Mouse (Mus musculus) cerebellum, postnatal 4 days (tissue): ENCODE measurements at regions not wholly inside any gene's neighbourhood (a gene's known extent, or its start where the extent isn't known, plus 50 kb on each side); places are given as distances from the start of the nearest gene placed in this dataset.

Experiments
- DNase-seq, 2 experiments: peaks; one replicate each; pipeline ENCODE4 v3.0.0; 2022; ENCODE audit warnings: low spot score in 2 of 2, mixed read lengths in 1 of 2

DNA sequence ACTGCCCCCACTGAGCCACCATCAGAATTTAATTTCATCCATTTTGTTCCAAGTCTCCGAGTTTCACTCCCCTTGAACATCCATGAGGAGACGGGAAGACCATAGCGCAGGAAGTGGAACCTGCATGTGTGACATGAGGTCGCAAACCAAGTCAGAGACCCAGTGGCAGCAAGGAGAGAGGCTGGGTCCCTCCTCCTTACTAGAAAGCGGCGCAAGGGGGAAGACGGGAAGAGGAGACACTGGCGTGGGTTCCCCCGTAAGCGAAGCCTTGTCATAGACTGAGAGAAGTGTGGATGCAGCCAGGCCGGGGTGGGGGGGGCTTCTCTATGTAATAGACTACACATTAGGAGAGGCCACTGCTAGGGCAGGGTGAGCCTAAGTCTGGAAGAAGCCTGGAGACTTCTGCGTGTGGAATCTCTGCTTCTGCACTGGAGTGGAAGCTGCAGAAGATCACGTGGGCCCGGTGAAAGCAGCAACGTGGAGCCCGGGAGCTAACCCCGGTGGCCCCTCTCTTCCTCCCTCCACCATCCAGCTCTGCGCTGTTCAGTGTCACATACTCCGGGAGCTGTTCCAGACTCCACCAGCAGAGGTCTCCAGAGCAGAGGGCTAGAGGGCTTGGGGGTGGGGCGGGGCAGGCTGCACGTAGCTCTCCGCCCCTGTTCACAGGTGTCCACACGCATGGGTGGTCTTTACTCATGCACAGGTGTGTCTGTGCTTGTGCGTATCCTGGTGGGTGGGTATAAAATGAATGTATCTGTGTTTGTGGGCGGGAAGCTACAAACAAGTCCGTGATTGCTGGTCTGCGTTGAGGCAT lies 159.4 kb downstream of the Zfp36l2 start:
- DNase-seq: peak; percentile 82 to 90

DNA sequence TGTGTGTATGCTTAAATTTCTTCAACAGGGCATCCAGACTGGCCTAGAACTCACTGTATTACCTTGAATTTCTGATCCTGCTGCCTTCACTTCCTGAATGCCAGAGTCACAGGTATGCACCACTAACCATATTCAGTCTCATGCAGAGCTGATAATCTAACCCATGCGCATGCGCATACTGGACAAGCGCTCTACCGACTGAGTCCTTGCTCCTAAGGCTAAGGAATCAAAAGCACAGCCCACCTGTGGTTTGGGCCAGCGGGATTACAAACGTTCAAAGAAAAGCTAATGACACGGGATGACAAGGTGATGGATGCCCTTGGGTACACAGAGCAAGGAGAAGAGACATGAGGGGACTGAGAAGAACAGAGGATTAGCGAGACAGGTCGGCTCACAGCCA lies 160.5 kb downstream of the Zfp36l2 start:
- DNase-seq: no peak

DNA sequence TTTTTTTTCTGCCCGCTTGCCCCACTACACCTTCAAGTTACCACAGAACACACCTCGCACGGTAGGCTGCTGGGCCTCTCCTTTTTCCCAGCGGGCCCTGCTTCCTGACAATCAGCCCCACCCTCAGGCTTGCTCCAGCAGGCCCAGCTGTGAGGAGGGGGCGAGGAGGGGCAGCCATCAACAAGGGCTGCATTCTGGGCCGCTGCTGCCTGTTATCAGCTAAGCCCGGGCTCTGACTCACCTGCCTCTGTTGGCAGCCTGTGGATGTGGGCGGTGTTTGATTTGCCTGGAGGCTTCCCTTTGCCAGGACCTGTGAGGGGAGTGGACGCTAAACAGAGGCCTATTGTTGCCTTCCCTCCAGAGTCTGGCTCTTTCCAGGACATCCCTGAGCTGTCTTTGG lies 161.6 kb downstream of the Zfp36l2 start:
- DNase-seq: no peak

DNA sequence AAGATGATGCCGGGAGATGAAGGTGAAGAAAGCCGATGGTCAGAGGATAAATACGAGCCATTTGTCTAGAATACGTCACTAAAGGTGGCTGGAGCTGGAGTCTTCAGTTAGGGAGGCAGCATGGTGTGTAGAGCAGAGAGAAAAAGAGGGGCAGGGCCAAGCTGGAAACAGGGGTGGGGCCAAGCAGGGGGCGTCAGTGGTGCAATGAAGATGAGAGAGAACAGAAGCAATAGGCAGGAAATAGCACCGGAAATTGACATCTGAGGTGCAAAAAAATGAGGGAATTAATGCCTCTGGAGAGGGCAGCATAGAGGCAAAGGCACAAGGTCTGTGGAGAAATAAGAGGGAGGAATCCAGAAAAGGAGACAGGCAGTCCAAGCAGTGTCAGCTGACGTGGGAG lies 165.4 kb downstream of the Zfp36l2 start:
- DNase-seq: no peak

DNA sequence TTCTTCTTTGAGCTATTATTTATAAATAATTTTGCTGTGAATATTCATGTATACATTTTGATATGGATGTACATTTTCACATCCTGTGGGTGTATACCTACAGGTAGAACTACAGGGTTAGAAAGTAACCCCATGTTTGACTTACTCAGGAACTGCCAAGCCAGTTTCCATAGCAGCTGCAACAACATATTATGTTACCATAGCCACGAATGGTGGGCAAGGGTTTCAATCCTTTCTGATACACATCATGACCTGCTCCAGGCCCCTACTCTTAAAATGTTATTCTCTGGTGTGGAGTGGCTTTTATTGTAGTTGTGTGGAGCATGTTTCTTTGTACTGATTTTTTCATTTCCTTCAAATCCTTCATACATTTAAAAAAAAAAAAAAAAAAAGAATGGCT lies 168.9 kb downstream of the Zfp36l2 start:
- DNase-seq: no peak

DNA sequence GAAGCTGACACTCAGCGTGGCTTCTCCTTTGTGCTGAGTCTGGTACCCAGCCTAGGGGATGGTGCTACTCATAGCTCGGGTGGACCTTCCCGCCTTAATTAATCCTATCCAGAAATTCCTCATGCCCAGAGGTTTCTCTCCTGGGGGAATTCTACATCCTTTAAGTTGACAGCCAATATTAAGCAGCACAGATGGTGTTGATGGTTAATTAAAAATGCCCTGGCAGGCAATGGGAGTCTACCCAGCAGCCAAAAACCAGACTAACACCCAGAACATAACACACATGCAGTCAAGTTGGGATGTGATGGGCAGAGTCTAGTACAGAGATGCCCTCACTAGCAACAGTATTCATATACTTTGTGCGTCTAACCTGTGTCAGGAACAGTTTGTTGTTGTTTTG lies 169.9 kb downstream of the Zfp36l2 start:
- DNase-seq: no peak

DNA sequence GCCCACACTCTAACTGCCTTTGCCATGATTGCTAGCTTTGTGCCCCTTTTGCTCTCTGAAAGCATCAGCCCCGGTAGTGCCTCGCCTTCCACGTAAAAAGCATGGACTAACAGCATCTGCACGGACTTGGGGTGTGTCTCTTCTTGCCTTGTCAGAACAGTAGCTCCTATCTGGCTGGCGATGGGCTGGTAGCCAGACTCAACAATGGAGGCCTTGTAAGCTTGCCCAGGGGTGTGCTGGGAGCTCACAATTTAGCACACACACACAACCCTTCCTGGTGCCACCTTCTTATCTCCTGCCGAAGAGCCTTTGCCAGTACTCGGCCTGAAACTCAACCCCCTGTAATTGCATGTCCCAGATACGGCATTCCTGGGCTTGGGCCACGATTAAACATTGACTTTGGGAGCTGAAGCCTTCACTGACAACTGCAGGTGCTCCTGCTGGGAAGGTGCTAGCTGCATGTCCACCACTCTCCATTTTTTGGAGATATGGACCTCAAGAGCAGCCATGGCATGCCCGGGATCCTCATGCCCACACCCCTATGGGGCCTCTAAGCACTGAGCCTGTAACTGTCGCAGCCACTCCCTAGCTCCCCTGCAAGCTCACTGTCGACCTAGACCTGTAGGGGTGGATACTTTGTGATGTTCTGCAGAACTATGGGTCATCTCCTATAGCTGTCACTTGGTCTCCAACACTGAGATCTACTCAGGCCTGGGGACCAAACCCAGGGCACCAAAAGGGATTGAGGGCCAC lies 166.7 kb upstream of the Haao start:
- no peak for DNase-seq

DNA sequence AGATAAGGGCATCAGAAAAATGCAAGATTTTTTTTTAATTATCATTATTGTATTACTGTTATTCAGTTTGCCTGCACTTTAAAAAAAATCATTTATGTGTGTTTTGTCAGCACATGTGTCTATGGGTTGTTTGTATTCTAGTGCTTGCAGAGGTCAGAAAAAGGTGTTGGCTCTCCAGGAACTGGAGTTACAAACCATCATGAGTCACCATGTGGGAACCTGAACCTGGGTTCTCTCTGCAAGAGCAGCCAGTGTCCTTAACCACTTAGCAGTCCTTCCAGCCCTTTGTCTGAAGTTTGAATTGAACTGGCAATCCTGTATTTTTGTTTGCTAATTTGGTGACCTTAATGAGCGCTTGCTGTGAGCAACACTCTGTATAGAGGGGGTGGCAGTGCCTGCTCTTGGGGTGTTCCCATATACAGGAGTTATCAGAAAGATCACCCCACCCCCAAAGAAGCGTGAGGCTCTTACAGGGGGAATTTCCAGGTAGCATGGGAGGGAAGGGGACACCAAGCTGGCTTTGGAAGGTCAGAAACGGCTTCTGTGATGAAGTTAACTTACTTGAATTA lies 162.8 kb upstream of the Haao start:
- no peak for DNase-seq

DNA sequence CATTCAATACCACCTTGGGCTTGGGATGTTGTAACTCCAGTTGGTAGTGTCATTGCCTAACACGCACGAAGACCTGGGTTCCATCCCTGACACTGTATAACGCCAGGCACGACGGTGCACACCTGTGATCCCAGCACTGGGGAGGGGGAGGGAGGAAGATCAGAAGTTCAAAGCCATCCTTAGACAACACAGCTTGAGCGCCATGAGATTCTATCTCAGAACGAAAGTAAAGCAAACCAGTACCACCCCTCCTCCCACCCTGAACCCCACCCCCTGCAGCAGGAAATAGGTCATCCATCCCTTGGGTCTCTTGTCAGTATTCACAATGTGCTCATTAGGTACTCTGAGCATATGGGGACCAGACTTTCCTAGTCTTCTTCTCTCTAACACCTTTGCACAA lies 162.2 kb upstream of the Haao start:
- DNase-seq: no peak

DNA sequence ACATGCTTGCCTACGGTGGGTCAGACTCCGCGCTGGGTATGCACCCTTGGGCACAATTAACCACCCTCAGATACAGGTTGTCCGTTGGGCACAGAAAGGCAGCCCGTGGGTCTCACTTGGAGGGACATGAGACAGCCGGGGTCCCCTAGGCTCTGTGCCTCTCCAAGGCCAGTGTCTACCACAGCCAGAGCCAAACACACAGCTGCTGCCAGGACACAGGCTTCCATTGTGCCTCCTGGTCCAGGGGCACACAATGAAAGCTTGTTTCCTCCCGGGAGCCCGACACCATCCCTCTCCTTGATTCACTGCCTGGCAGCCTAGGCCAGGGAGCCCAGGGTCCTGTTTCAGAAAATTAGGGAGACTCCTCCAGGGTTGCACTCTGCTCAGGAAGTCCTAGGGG lies 161.4 kb upstream of the Haao start:
- peak in 1 of 2 experiments; percentile 16 for DNase-seq

DNA sequence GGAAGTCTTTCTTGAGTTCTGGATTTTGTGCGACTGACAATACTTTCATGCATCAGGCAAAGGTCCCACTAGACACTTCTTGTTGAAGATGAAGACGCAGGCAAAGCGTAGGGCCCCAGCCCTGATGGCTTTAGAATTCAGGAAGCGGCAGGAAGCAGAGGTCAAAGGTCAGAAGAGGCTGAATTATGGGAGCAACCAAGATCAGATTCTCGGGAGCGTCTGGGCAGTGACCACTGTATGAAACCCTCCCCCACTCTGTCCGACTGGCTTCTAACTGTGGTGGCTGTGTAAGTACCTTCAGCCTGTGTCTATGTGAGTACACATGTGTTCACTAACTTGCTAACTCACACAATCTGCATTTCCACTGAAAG lies 160.9 kb upstream of the Haao start:
- DNase-seq: no peak

DNA sequence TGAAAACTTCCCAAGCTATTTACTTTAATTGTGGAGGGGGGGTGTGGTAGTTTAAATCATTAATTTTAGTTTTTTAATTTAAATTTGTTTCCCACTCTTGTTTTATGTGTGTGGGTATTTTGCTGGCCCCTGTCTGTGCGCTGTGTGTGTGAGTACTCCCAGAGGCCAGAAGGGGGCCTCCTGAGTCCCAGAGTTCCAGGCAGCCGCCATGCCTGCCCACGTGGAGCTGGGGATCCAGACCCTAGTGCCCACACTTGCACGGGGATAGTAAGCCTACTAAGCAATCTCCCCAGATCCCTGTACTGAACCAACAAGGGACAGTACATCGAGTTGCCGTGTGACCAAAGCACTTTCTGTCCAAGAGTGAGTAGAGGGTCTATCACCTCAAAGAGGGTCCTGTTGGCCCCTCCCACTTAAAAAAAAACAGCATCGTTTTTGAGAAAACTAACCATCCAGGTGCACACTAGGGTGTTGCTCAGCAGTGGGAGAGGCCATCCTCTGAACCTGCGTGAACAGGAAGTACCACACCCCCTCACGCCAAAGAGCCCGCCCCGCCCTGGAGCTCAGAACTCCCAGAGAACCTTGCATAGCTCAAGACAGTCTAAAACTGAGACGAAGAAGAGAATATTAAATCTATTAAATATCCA lies 160.4 kb upstream of the Haao start:
- no peak for DNase-seq

DNA sequence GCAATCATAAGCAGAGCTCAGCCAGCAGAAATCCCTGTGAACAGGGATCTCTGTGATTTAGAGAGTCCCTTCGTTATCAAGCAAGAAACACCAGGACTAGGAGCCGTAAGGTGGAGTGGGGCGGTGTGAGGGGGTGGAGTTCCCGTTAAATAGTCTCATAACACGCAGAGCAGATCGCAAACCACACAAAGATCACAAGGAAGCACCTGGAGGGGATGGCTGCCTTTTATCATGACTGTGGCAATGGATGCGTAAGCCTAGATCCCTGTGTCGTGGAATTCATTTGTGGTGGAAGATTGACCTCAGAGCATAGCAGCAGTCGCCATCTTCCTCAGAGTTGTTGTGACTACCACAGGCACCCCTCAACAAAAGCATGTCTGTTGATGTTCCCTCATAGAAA lies 159.0 kb upstream of the Haao start:
- DNase-seq: no peak

DNA sequence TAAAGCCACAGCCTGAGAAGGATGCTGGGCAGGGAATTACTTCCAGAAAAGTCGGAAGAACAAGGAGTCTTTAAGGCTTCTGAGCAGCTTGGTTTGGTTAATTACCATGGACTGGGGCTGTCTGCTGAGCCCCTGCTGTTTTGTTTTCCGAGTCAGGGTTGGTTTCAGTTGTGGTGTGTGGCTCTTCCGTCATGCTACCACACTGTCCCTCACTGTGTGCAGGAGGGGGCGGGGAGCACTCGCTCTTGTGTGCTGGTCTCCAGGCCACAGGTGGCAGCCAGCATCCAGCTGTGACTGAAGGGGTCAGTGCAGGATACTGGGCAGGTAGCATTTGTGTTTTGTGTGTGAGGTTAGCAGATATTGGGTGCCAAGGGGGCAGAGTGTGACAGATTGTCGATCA lies 156.5 kb upstream of the Haao start:
- DNase-seq: no peak

DNA sequence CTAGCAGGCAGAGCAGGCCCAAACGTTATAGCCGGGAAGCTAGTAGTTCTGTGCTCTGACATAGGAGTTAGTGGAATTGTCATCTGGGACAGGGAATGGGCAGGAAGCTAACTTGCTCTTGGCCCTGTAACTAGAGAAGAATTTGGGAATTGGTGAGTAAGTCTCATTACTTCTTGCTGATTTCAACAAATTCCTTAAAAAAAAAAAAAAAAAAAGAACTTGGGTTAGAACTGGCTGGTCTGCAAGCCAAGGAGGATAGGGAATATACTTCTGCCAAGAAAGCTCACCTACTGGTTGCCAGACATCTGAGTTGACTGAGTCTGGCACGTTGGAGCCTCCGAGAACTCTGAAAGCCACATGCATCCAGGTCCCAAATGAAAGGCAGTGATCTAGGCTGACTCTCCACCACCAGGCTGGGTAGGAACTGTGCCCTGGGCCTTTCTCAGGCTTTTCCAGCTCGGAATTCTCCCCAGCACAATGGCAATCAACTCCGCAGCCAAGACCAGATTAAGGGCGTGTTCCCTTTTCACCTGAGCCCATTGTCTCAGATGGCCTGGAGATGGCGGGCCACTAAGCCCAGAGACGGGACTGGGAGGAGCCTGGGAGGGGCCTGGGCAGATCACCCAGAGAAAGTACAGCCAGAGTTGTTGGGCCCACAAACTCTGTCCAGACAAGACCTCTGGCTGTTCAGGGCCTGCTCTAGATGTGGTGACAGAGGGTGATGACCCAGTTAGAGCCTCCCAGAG lies 155.9 kb upstream of the Haao start:
- DNase-seq: no peak

DNA sequence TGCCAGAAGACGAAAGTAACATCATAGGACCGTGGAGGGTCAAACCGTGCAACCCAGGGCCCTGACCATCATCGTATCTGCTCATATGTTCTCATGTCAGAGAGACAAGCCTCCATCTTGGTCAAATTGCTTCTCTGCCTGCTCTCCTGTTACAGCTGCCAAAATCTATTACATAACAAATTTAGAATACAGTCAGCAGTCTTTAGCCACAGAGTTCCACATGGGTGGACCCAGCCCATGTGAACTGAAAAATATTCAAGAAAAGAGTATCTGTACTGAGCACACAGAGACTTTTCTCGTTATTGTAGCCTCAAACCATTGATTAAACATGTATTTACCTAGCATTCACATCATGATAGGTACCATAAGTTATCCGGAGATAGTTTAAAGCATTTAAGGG lies 155.2 kb upstream of the Haao start:
- DNase-seq: no peak

DNA sequence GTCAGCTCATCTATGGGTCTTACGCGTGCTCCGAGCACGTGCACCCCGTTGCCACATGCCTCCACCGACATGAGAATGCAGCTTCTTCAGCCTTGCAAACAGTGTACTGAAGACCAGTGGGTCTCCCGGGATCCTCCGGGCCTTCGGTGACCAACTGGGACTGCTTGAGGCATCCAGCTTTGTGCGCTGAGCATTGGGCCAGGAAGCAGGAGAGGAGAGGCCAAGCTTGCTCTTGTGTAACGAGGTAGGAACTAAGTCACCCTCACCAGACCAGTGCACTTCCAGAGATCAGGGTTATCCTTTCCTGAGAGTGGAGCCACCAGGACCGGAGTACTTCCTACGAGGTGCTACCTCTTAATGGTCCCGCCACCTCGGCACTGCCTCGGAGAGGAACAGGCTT lies 154.6 kb upstream of the Haao start:
- DNase-seq: no peak

DNA sequence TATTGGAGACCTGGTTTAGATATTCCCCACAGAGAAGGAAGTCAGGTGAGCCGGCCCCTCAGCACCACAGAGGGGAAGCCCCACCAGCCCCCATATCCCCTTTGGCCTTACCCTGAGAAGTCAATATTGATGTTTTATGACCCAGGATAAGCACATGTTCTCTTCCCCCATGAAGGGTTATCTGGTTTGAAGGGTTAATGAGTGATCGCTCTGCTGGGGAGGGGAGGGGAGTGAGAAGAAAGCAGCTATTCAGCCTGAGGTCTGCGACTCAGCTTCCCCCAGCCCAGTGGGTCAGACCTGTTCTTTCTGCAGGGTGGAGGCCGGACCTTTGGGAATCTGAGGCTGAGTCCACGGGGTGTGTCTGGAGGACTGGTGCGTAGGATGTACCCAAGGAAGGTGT lies 152.4 kb upstream of the Haao start:
- DNase-seq: no peak

DNA sequence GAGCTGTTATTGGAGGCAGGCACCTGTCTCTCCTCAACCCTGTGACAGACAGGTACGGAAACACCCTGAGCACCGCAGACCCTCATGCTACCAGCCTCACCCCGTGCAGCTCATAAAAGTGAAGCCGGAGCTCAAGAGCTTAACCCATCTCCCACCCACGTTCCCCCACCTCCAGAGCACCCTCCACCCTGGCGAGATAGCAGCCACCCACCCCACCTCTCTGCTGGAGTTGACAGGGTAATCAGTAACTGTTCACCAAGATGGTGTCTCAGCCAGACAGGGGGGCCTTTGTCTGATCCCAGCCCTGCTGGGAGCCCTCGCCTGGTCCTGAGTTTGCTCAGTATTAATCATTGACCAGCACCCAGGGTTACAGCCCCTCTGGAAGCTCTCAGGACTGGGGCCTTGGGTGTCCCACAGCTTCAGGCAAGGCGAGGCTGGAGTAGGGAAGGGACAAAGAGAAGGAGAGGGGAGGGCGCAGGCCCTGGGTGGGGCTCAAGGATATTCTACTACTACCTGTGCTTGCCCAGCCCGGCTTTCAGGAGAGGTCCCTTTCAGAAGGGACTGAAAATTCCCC lies 151.3 kb upstream of the Haao start:
- no peak for DNase-seq

DNA sequence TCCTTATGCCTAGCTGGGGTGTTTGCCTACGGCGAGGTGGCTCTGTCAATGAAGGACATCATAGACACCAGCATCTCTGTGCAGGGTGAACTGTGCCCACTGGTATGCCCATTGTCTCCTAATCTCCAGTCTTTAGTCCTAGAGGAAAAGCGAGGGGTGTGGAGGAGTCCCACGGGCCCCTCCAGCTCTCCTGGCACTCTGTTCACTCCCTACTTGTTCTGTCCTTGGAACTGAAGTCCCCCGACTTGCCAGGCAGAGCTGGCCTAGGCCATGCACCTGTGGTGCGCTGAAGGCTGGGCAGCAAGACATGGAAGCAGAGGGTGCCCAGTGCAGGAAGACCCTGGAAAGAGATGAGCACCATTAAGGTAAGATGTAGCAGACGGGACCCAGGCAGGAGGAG lies 150.6 kb upstream of the Haao start:
- DNase-seq: no peak

DNA sequence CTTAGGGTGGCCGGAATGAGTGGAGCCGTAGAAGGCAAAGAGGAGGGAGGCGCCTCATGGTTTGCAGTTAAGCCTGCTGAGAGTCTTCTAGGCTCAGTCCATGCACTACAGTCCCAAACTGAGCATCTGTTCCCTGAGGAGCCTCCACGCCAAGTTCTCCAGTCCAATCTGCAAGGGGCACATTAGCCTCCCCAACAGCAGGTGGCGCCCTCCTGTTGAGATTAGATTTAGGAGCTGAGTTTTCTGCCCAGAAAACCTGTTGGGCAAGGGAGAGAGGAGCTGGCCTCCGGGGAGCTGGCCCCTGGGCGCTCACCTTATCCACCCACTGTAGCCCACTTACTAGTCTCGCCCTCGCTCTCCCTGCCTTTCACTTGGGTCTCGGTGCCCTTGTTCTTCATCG lies 150.0 kb upstream of the Haao start:
- peak in 1 of 2 experiments; percentile 34 for DNase-seq

DNA sequence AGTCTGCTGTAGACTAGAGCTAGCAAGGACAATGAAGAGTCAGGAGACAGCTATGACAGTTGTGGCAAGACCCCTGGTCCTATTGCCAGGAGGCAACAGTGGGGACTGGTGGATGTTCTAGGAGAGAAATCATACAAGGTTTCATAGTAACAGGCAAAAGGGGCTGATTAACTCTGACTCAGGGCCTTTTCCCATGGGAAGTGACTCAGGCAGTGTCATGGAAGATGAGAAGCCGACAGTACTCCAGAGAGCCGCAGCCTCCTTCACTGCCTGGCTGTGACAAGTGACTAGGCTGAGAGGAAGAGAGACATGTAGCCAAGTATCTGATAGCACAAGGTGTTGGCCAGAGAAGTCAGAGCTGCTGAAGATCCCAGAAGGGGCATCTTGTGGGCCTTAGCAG lies 145.3 kb upstream of the Haao start:
- DNase-seq: no peak
